Mouse (Mus musculus) embryo, embryonic 10 days (tissue): ENCODE measurements around the gene Slc16a11.
A peak's percentile ranks its signal among the peaks of the same experiment; 100 is the strongest.

Experiments
- DNase-seq: peaks from one replicate; pipeline ENCODE4 v3.0.0-alpha.2; 2015; ENCODE audit warnings: low spot score

Gene Slc16a11

DNA sequence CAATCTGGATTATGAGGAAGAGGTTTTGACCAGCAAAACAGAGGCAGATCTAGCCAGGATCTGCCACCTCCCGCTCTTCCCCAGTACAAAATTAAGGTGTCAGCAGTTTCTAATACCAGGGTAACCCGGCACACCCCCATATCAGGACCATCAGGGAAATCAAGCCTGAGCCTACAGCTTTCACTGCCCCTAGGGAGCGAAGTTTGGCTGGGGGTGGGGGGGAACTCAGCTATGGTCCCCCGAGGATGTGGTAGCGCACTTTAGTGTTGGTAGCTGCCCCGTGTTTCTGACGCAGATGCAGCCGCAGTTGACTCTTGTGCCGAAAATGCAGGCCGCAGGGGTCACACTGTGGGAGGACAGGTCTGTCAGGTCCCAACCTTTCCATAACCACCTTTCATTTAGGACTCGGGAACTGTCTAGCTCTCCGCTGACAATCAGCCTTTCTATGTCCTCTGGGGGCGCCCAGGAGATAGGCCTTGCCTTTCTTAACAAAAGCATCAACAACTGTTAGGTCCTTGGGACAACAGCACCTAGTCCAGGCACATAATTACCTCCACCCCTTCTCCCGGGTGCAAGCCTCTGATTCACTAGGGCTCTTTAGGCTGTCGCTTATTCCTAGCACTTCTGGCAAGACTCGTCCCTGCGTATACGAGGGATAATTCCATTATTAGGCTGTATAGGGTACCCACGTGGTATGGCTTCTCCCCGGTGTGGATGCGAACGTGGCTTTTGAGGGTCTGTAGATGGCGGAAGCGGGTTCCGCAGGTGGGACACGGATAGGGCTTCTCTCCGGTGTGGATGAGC lies 13.4 kb downstream of the Slc16a11 start:
- peak; percentile 33 for DNase-seq

DNA sequence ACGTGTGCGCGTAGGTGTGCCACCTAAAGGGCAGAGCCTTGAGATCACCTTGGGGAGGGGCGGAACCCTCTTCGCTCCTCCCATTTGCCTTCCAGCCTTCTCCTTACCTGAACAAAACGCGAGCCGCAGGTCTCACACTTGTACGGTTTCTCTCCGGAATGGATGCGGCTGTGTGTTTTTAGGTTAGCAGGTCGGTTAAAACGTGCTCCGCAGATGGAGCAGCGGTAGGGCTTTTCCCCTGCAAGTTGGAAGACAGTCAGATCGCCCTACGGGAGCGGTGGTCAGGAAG lies 14.0 kb downstream of the Slc16a11 start:
- DNase-seq: no peak

DNA sequence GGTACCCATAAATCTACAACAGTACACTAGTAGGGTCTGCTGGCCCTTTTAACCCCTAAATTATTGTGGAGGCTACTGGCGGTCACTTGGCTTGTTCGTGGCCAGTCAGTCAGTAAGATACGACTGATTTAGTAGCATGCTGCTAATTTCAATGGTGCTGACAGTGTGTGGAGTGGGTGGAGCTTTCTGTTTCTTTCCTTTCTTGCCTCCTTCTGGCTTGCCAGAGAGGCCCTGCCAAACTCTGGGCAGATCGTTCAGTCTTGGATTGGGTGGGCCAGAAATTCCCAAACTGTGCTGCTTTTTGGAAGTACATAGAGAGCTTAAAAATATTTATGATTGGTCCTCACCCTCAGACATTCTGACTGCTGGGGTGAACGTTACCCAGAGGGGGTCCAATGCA lies 14.6 kb downstream of the Slc16a11 start:
- DNase-seq: no peak

DNA sequence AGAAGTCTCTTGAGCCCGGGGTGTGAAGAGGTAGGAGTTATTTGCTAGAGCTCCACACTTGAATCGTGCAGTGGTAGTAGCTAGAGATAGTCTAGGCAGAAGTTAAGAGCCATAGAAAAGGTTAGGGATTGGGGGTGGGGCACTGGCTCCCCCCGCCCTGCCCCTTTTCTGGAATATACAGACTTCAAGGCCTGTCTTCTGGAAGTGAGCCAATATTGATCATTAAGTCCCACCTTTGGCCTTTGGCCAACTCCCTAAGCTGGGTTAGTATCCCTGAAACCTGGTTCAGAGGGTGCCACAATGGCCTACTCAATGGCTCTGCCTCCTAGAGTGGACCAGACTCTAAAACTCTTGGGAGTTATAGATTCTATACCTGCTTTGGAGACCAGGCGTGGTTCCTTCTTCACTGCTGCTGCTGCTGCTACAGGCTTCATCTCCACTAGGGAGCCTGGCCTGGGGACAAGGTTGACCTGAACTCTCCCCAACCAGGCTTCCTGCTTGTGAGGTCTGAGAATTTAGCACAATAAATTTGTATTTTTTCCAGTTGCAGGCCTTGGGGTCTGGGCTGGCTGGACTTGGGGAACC lies 15.2 kb downstream of the Slc16a11 start:
- no peak for DNase-seq

DNA sequence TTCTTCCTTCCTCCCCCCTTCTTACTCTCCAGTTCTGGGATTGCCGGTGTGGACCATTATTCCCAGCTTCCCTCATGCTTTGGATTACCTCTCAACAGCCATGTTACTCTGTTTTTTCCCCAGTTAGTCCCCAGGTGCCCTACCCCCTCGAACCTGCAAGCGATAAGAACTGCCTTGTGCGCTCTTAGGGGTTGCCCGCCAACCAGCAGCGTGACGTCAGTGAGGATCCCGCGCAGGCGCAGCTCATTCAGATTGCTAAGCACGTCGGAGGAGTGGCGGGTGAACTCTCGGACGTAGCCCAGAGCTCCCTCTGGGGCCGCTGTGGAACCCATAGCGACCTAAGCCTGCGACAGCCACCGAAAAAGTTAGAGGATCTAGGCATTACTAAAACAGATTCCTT lies 16.3 kb downstream of the Slc16a11 start:
- peak; percentile 91 for DNase-seq

DNA sequence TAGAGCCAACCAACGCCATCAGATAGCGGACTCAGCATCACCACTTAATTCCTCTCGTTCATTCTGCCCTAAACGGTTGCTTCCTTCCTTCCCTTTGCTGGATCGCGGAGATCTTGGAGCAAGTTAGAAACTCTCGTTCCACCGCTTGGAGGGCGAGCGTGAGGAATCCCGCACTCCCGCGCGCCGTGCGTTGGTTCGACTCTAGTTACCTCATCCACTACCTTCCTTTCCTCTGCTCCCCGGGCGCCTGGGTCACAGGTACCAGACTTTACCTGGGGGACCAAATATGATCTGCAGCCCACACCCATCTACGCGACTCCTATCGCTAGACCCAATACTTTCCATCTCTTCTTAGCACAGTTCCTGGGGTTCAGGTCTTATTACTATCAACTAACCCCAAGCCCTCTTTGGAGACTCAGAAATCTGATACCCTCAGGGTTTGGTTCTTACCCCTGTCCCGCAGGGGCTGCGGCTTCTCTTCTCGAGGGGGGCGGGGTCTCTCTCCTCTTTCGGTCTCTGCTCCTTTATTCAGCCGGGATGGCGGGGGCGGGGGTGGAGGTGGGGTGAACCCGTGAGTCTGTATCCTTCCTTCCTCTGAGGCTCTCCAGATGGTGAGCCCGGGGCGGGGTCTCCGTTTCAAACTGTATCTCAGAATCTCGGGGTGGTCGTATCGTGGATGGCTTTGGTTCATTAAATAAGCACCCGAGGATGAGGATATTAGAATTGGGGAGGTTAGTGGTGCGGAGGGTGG lies 16.9 kb downstream of the Slc16a11 start, which contains the start of gene Bcl6b:
TSS of gene Bcl6b (minus strand) at position 539 of the 751 bp plus-strand sequence.
- no peak for DNase-seq

DNA sequence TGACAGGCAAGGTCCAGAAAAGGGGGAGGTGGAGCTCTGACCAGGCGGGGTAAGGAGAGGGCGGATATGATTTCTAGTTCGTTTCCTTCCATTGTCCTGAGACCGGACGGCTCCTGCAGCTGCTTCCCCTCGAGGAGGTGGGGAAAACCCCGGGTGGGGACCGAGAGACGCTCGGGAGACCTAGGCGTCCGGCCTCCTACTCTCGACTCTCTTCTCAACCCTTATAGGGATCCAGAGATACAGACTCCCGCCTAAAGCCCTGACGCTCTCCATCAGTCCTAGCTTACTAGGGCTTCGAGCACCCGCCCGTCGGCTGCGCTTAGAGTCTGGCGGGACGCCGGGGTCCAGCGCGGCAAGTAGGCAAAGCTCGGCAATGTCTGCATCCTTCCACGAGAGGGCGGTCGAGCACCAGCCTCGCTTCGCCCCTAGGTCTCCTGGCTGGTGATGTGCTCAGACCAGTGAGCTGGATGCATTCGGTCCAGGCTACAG lies 17.7 kb downstream of the Slc16a11 start:
- DNase-seq: peak; percentile 96

DNA sequence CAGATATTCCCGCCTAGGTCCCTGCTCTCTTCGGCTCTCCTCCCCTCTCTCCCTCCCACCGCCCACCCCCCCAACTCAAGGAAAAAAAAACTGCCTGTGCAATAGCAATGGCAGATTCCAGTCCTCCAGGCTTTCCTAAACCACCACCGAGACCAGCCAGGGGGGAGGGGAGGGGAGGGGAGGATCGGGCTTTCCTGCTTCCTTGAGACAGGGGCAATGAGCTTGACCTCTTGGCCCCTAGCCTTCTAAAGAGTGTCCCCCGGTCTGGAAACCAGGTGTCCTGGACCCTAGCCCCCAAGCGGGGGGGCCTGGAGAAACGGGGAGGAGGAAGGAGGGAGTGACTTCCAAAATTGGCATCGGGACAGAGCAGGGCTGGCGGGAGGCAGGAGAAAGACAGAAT lies 20.0 kb downstream of the Slc16a11 start:
- DNase-seq: peak; percentile 63

DNA sequence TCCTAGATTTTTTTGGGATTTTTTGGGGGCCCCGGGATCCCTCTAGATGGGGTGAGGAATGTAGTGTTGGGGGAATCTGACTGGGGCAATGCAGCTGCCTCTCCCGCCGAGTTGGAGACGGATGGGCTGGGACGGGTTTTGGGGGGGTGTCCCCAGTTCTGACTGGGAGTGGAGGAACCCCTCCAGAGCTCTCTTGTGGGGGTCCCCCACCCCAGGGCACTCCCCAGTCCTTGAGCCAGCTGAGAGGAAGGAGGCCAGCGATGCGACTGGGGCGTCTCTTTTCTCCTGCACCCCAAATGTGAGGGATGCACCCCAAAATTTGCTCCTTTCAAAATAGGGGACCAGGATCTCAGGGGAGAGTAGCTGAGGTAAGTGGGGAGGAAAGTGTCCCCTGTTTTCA lies 20.5 kb downstream of the Slc16a11 start:
- DNase-seq: no peak

DNA sequence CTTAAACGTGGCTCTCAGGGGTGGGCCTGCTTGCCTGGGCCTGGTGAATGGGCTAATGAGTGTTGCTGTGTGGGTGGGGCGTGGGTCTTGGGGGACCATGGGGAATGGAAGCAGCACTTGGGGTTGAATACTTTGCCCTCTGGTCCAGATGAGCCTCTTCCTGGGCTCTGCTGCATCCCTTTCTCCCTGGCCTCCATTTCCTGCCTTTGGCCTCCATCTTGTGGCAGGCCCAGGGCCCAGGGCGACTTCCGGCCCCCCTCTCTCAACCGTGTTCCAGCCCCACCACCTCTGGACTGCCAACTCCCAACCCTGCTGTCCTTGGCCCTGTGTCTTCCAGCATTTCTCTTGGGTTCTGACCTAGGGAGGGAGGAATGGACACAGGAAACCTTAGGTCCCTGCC lies 21.5 kb downstream of the Slc16a11 start:
- DNase-seq: no peak

DNA sequence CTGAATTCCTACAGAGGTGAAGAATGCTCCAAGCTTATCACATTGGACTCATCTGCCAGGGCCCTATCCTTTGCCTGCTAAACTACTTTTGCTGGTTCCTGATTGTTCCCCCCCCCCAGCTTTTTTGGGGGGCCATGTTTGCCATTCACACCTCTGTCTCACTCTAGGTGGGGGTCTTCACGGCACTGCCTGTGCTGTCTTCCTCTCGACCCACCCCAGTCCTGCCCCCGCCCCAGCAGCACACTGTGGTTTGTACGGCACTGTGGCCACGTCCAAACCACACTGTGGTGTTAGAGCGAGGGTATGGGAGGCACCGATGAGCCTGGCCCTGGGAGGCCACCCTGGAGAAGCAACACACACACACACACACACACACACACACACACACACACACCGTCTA lies 21.9 kb downstream of the Slc16a11 start:
- DNase-seq: no peak

DNA sequence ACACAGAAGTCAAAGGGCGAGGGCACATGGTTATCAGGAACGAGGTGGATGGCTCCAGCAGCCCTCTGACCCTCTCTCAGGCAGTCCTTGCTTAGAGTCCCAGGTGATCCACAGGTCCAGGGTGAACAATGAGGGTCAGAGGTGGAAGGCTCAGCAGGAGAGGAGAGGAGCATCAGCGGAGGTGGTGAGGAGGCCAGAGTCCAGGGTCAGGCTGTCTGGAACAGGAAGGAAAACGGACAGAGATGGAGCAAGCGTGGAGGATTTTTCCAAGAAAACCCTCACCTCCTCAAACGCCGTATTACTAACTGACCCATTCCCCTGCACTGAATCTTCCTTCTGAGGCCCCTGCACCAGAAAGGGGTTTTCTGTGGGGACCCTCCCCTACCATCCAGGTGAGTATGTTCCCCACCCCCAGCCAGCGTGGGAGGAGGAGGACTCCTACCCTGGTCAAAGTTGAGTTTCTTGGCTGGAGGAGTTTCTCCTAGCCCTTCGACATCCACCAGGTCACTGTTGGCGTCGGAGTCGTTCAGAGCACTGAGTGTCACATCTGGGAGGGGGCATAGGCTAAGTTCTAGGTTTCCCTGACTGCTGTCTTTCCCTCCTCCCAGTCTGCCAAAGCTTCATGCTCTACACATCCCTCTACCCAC lies 22.8 kb downstream of the Slc16a11 start:
- DNase-seq: no peak

DNA sequence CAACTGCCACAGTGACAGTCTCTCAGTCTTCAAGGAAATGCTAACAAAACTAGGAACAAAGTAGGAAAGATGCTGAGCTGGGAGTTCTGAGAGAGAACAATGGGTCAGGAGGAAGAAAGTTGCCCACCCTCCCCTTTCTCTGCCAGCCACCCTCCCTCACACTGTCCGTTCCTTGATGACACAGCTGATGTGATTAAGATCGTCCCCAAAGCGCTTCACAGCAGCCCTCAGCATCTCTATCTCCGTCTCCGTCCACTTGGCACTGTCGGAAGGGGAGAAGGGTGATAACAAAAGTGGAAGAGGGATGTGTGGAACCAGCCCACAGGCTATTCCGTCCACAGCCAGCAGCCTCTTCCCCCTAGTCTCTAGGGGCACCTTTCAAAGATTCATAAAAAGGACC lies 24.2 kb downstream of the Slc16a11 start:
- no peak for DNase-seq

DNA sequence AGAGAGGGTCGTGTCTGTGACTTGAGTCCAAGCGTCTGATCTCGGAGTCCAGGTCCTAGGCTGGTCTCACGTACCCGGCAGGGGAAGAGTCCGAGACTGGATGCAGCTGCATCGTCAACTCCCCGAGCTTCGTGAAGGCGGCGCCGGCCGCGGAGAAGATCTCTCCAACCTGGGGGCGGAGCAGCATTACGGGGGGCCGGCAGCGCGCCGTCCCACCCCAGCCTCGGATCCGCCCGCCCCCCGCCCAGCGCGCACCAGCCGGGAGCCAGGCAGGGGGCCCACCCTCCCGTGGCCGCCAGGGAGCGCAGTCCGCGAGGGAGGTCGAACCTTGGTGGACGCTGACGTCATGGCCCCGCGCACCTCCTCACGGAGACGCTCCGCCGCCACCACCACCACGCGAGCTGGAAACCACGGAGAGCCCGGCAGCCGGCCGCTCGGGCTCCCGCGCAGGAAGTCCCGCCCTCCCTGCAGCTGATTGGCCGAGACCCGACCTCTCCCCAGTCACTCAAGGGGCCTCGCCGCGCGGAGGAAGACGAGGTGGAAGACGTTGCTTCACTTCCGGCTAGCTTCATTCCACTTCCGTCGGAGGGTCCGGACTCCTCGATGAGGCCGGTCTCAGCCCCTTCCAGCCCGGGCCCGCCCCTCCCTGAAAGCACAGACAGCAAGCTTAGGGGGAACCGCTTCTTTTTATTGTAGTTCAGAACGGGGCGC lies 25.1 kb downstream of the Slc16a11 start, which contains the start of gene 0610010K14Rik:
TSS of gene 0610010K14Rik (minus strand) at position 458 of the 711 bp plus-strand sequence.
- DNase-seq: peak; percentile 98

DNA sequence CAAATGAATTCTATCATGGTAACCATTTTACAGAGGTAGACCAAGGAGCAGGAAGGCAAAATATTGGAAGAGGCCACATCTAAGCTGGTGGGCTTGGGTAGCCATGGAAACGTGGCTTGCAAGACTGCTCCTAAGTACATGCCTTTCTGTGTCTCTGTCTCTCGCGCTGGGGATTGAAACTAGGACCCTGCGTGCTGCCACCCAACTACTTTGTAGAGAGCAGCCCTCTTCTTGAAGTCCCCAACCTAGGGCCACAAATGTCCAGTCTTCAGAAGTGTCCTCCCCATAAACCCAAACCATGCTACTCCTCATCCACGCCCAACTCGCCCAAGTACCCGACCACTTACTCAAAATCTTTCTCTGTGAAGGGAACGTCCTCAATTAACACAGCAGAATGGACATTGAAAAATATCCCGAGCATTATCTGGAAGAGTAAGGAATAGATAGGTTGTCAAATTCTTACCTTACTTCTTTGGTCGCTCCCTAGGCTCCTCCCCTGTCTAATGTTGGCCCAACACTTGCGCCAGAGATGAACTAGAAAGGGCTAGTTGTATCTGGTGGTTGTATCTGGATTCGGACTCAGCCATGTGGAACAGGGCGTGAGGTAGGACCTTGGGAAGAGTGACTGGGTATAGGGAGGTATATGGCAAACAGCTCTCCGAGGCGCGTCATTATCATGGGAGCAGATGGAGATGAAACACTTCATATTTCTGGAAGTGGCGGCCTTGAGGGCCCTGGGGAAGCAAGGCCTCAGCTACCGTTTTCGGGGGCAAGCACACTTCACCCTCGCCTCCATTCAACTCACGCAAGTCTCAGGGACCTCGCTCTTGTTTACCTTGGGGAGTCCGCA lies 26.3 kb downstream of the Slc16a11 start:
- DNase-seq: no peak

DNA sequence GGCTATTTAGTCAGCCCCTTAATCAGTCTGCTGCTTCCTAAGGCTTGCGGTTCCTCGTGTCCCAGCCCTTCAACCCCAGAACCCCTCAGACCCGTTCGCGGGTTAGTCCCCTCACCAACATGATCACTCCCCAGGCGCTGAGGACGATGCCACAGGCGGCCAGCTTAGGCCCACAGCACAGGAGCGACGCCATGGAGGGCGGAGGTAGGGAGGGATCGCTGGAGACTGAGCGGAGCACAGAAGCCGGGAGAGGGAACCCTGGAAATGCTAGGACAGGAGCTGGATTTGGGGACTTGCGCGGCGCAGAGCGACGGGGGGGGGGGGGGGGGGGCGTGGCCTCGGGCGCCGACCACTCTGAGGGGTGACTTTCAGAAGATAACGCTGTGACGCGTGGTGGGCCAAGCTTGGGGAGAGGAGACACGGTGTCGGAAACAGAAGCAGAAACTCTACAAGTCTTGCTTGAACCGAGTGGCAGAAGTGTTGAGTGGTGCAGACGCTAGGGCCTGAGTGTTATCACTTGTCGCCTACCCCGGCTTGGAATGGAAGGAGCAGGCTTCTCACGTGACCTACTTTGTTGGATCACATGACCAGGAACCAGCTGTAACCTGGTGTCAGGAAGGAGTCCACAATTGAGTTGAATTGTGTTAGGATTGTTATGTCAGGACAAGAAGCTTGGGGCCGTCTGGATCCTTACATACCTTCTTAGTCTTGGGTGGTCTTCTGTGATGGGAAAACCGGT lies 27.2 kb downstream of the Slc16a11 start, which contains the start of the genes Gm21988 and Rnasek:
TSS of gene Gm21988 (minus strand) at position 290 of the 739 bp plus-strand sequence.
TSS of gene Rnasek (minus strand) at position 302 of the 739 bp plus-strand sequence.
- DNase-seq: peak; percentile 93

DNA sequence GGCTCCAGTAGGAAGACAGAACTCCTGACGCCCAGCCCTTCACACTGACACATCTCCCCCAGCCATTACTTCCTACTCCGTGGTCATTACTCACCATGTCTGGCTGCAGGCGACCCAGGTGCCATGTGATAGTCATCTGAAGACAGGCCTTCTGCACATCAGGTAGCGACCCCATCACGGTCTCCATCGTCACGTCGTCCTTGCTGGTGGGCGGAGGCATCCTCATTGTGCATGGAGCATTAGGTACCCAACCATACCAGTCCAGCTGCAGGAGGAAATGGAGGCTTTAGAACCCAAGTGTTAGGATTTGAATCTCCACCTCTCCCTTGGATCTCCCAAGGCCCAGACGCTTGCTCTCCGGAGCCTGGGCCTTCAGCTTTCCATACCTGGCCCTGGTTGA lies 30.0 kb downstream of the Slc16a11 start:
- DNase-seq: no peak

DNA sequence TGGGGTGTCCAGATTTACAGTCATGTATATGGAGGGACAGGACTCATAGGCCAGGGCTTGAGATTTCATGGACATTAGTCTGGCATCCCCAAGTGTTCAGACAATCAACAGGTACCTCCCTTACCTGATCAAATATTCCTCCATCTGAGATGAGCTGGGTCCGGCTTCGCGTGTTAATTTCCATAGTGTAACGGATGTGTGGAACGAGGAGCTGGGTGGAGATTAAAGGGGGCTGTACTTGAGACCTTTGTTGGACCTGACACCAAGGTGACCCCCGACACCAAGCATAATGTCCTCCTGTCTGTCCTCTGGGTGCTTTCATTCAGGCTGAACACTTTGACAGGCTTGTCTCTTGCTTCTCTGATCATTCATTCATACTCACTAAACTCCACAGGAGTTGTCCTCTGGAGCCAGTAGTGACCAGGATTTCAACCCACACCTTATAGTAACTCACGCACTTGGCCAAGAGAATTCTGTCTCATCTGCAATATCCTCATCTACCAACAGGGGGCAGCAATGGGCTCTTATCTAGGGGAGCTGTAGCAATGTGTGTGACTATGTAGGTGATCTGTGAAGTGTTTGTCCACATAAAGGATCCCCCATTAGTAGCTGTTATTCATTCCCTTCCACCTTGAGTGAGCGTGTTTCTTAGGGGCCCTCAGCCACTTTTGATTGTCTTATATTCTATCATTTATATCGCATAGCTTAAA lies 34.7 kb downstream of the Slc16a11 start:
- DNase-seq: peak; percentile 60

DNA sequence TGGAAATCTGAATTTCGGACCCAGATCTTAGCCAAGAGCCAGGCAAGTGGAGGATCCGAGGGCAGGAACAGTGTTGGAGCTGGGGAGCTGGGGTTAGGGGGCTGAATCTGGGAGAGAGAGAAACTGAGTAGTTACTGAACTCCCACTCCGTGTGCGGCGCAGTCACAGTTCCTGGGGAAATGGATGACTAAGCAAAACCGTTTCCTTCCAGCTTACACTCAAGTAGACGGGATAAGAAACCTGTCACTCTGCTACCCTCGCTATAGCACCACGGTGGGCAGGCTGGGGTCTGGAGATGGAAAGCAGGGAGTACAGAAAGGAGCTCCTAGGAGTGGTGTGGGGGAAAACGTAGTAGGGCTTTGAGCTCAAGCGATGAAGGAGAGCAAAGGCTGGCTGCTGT lies 37.6 kb downstream of the Slc16a11 start:
- no peak for DNase-seq
